Mouse (Mus musculus): ENCODE data around the gene Gm28051. TPM values are rescaled to one million over a fixed set of nuclear protein-coding genes. Genes with fewer than 3 reads are reported as not detected.
A peak's percentile ranks its signal among the peaks of the same experiment; 100 is the strongest.

Gm28051 gene
- total RNA-seq, 2 experiments from 2014 or later = not detected

GRCm38 (mm10) chr12:102713153-102713865, 44.3 kb downstream of the Gm28051 start:
- peak overlapping the region; percentile 46 for H3K27ac ChIP-seq
- no peak for TF ChIP-seq CTCF (IDR thresholded peaks at IDR 0.05)
- intact Hi-C loops (cut with DNase I) = loop anchor here (10.0 kb wide), 1 partner anchor 219 kb away; no protein-coding TSS in a partner anchor
- DNase-seq = no peak
- H3K4me3 ChIP-seq = peak overlapping the region; percentile 28; the same call in 1 of the 2 replicates

- Histone ChIP-seq H3K4me3 (no peak overlapping the region), H3K27ac (no peak overlapping the region)
- no peak for TF ChIP-seq CTCF (IDR thresholded peaks at IDR 0.05)
- DNase-seq = no peak
- intact Hi-C loops (cut with DNase I) = loop anchor here (10.0 kb wide), 1 partner anchor 216 kb away; no protein-coding TSS in a partner anchor
These were observed 46.7 kb downstream of the Gm28051 start for GRCm38 (mm10) chr12:102710851-102711375.

GRCm38 (mm10) chr12:102709896-102710295, 47.7 kb downstream of the Gm28051 start:
- intact Hi-C loops (cut with DNase I) = loop anchor here (5.0 to 10.0 kb wide), 2 partner anchors 215 to 1933 kb away; partner anchors contain the start of gene Dglucy
- no peak for TF ChIP-seq CTCF (IDR thresholded peaks at IDR 0.05)
- no peak overlapping the region for H3K27ac ChIP-seq
- H3K4me3 ChIP-seq = no peak overlapping the region
- no peak for DNase-seq

- peak; percentile 65 for TF ChIP-seq CTCF (IDR thresholded peaks at IDR 0.05)
- H3K4me3 ChIP-seq = no peak overlapping the region
- DNase-seq = peak; percentile 76
- intact Hi-C loops (cut with DNase I) = loop anchor here (1.0 to 5.0 kb wide), 2 partner anchors 129 to 1931 kb away; partner anchors contain the start of gene Dglucy
- H3K27ac ChIP-seq = 0 out of 2 replicates have a peak overlapping the region, but pooled peaks have one; percentile 13
These were observed 49.3 kb downstream of the Gm28051 start for GRCm38 (mm10) chr12:102708220-102708619.

DNA sequence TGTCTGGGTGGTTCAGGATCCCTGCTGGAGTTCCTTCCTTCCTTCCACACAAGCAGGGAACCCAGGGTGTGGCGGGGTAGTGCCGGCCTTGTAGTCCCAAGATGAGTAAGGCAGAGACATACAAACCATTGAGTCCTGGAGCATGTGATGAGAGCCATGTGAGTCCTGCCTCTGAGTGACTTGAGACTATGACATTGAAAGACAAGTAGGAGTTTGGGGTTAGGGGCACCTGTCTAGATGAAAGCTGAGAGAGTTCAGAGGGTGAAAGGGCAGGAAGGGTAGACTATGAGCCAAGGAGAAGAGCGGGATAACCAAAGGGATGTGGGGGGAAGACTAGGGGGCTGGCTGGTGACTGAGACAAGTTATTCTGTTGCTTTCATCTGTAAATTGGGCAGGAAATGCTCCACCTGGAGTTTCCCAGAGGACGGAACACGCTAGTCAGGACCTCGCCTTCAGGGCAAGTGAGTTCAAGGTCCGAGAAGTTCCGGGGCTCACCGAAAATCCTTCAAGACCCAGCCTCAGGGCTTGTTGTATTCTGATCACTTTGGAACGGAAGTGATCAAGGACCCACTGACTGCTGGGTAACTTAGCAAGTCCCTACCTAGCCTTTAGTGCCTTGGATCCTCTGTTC, 50.6 kb downstream of the Gm28051 start:
- Histone ChIP-seq H3K27ac (no peak overlapping the region), H3K4me3 (no peak overlapping the region)
- intact Hi-C loops (cut with DNase I) = loop anchor here (5.0 kb wide), 1 partner anchor 1930 kb away; the partner anchor contains the start of gene Dglucy
- TF ChIP-seq CTCF (IDR thresholded peaks at IDR 0.05) = no peak
- no peak for DNase-seq

GRCm38 (mm10) chr12:102705906-102706640, 51.5 kb downstream of the Gm28051 start:
- TF ChIP-seq CTCF (IDR thresholded peaks at IDR 0.05) = no peak
- DNase-seq = no peak
- H3K27ac ChIP-seq = peak overlapping the region; percentile 92
- intact Hi-C loops (cut with DNase I) = loop anchor here (5.0 kb wide), 1 partner anchor 1929 kb away; the partner anchor contains the start of gene Dglucy
- peak overlapping the region; percentile 97 for H3K4me3 ChIP-seq

DNA sequence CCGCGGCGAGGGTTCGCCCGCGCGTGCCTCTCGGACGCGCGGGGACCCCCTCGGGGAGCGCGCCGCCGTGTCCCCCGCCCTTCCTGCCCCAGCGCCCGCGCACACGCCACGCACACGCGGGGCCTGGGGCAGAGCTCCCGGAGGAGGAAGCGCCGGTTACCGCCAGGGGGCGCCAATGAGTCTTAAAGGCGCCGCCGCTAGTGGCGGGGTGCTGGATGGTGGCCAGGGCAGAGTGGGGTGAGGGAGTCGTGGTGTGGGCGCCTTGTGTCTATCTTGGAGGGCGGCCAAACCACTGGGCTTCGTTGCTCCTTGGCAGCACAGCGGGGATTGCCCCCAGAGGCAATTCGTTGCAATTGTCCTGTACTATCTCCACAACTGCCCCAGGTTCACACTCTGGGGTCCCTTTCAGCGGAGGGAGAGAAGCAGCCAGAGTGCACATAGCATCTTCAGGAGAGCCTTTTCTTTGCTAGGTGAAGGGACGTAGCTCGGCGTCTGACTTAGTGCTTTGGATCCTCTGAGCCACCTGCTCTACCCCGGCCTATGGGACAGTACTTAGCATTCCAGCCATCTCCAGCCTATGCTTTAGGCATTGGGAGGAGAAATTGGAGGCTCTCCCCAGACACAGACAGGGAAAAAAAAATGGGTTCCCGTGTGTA, 52.2 kb downstream of the Gm28051 start:
- H3K27ac ChIP-seq = peak overlapping the region; percentile 92
- H3K4me3 ChIP-seq = peak overlapping the region; percentile 97
- intact Hi-C loops (cut with DNase I) = loop anchor here (5.0 kb wide), 1 partner anchor 1928 kb away; the partner anchor contains the start of gene Dglucy
- TF ChIP-seq CTCF (IDR thresholded peaks at IDR 0.05) = no peak; the same call in 1 of the 2 replicates
- peak; percentile 93 for DNase-seq

DNA sequence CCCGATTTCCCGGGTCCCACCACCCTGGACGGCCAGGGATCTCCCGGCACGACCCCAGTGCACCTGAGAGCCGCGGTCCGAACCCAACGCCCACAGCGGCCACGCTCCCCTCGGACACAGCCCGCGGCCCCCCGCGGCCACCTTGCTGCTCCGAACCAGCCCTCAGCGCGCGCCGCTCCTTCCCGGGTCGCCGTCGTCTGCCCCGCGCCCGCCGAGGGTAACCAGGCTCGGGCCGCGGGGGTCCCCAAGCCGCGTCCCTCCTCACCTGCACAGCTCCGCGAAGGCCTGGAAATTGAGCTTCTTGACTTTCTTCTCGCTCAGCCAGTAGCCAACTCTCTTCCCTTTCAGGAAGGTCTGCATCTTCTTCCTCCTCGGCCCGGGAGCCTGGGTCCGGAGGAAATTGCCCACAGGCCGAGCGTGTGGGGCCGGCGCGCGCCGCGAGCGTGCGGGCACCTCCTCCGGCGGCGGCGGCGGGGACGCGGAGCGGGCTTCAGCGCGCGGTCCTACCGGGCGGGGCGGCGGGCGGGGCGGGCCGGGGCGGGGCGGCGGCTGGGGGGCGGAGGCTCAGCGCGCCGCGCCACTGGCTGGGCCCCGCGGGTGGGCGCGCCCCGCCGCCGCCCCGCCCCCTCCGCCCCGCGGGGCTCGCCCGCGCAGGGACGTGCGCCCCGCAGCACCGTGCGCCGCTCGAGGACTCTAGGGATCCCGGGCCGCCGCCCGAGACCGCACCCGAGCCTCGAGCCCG, 52.9 kb downstream of the Gm28051 start, which contains the start of gene Itpk1:
TSS of gene Itpk1 (minus strand) at position 474 of the 742 bp plus-strand sequence.
- Histone ChIP-seq H3K27ac (peak within 1 kb of the TSS; percentile 92), H3K4me3 (peak within 1 kb of the TSS; percentile 97)
- DNase-seq = peak; percentile 83
- intact Hi-C loops (cut with DNase I) = loop anchor here (5.0 kb wide), 2 partner anchors 82 to 1927 kb away; partner anchors contain the start of gene Dglucy
- TF ChIP-seq CTCF (IDR thresholded peaks at IDR 0.05) = no peak

DNA sequence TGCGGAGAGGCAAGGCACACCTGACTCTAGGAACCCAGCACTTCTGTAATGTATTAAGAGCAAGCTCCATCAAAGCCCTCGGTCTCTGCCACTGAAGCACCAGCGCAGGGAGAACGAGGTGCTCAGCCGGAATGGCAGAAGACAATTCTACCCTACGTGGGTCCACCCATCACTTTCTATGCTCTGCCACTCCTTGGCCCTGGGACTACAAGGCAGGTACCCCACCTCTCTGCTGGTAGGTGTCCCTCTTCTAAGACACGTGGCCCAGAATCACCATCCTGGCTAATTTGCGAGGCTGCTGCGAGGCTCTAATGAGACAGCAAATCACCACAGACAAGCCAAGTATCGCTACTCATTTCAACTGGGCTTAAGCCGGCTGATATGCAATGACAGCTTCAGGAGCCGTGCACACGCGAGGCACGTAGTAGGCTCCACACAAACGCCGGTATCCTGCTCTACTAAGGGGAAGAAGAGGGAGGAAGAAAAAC, 53.6 kb downstream of the Gm28051 start:
- peak overlapping the region; percentile 97 for H3K4me3 ChIP-seq
- H3K27ac ChIP-seq = peak overlapping the region; percentile 91
- intact Hi-C loops (cut with DNase I) = loop anchor here (5.0 kb wide), 1 partner anchor 82 kb away; no protein-coding TSS in a partner anchor
- TF ChIP-seq CTCF (IDR thresholded peaks at IDR 0.05) = no peak
- no peak for DNase-seq

DNA sequence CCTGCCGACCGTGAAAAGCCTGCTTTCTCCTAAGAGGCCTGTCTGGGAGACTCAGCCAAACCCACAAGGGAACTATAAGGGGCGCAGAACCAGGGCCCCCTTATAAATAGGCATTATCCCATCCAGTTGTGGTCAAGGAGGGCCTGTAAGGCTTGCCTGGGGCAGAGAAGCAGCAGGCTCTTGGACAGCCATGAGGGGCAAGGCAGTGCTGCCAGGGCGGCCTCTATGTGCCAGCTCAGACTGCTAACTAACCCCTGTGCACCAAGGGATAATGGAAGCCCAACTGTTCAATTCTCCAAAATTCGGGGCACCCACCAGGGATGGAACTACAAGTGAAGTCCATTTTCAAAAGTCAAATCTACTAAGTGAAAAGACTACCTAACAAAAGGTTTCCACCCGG, 54.1 kb downstream of the Gm28051 start:
- no peak for TF ChIP-seq CTCF (IDR thresholded peaks at IDR 0.05)
- DNase-seq = no peak
- H3K4me3 ChIP-seq = peak overlapping the region; percentile 97
- H3K27ac ChIP-seq = peak overlapping the region; percentile 91
- intact Hi-C loops (cut with DNase I) = loop anchor here (5.0 kb wide), 1 partner anchor 81 kb away; no protein-coding TSS in a partner anchor

DNA sequence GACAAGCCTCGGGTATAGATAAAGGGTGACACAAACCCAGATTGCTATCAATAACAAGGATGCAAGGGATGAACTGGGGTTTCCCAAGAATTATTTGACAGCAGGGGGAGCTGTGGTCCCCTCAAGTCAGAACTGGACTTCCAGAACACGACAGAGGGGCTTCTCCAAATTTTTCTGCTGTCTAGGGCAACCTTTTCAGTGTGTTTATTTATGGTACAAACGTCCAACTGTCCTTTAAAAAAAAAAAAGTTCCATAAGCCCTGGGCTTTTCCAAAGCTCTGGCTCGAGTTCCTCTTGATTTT, 54.5 kb downstream of the Gm28051 start:
- DNase-seq = no peak
- peak; percentile 39 for TF ChIP-seq CTCF (IDR thresholded peaks at IDR 0.05)
- H3K27ac ChIP-seq = peak overlapping the region; percentile 91
- peak overlapping the region; percentile 97 for H3K4me3 ChIP-seq
- intact Hi-C loops (cut with DNase I) = loop anchor here (5.0 kb wide), 1 partner anchor 81 kb away; no protein-coding TSS in a partner anchor

All from gastrocnemius, adult 2 months (tissue).